ENCODE assay signal across 34 mouse cellular contexts in genomic region chr11:69872451-69872850, GRCm38 (mm10). TPM values are rescaled to one million over a fixed set of nuclear protein-coding genes. Genes with fewer than 3 reads are reported as not detected.
"Had no signal": no experiment of that assay in that cellular context is flagged by ENCODE, and none has a peak within 500 bp of the region (broad histone marks: within the 10 kb centered on the region; RNA-seq: fewer than 3 reads in every experiment).

No protein-coding gene starts in this region.

- H3K27ac ChIP-seq: kidney, embryonic 15.5 days; left cerebral cortex, adult 2 months; liver, embryonic 14.5 days; lung, embryonic 15.5 days; midbrain, embryonic 10.5 days; midbrain, embryonic 13.5 days; neural tube, embryonic 13.5 days; stomach, postnatal 0 days had no signal

- H3K4me3 ChIP-seq: kidney, embryonic 15.5 days; left cerebral cortex, adult 2 months; lung, embryonic 15.5 days; megakaryocyte, embryonic 14.5 days; midbrain, embryonic 10.5 days; midbrain, embryonic 13.5 days; myocyte; neural tube, embryonic 13.5 days had no signal

- H3K9ac ChIP-seq: kidney, embryonic 15.5 days; liver, embryonic 14.5 days; lung, embryonic 15.5 days; midbrain, embryonic 13.5 days; neural tube, embryonic 13.5 days had no signal

- ATAC-seq: midbrain, embryonic 13.5 days; midbrain, embryonic 16.5 days had no signal

- H3K4me2 ChIP-seq: kidney, embryonic 15.5 days; lung, embryonic 15.5 days; midbrain, embryonic 13.5 days; neural tube, embryonic 13.5 days had no signal

- H3K36me3 ChIP-seq: kidney, embryonic 15.5 days; lung, embryonic 15.5 days; midbrain, embryonic 10.5 days; midbrain, embryonic 13.5 days; neural tube, embryonic 13.5 days had no signal

- DNase-seq: kidney, postnatal 10 days; kidney, postnatal 36 days; layer of hippocampus, postnatal 36 days; lung, adult 18-20 months; lung, postnatal 10 days; lung, postnatal 36 days; retina, postnatal 1 day; right cerebral cortex, postnatal 25 days; thymus, adult 2 months; thymus, postnatal 14 days; thymus, postnatal 4 days had no signal

- H3K9me3 ChIP-seq: kidney, embryonic 15.5 days; lung, embryonic 15.5 days; megakaryocyte, embryonic 14.5 days; midbrain, embryonic 10.5 days; midbrain, embryonic 13.5 days; neural tube, embryonic 13.5 days had no signal

- H3K27me3 ChIP-seq: kidney, embryonic 15.5 days; lung, embryonic 15.5 days; midbrain, embryonic 13.5 days; neural tube, embryonic 13.5 days had no signal

RNA-seq across cellular contexts. Expression of gene Tmem95, which starts 5.4 kb away (rescaled TPM):
- total RNA-seq: layer of hippocampus, adult 8-10 months; layer of hippocampus, postnatal 10 days; layer of hippocampus, postnatal 36 days; left cerebral cortex, adult 2 months; left cerebral cortex, postnatal 10 days; left cerebral cortex, postnatal 36 days; liver, adult 2 months; monocyte, adult 5-6 weeks; neutrophil, adult 5-6 weeks had no signal
- polyA plus RNA-seq: limb, embryonic 11.5 days; limb, embryonic 14.5 days; liver, adult 2 months; liver, embryonic 14.5 days; lung, embryonic 15.5 days; midbrain, embryonic 10.5 days; midbrain, embryonic 13.5 days; midbrain, embryonic 16.5 days; myocyte; neural tube, embryonic 13.5 days; small intestine, adult 2 months; spleen, adult 2 months; stomach, embryonic 14.5 days; thymus, adult 2 months had no signal

RNA-seq across cellular contexts. Expression of gene Tnk1, which starts 13.9 kb away (rescaled TPM):
- total RNA-seq: layer of hippocampus, adult 8-10 months; left cerebral cortex, postnatal 36 days; monocyte, adult 5-6 weeks; neutrophil, adult 5-6 weeks had no signal
- polyA plus RNA-seq: myocyte had no signal

RNA-seq across cellular contexts. Expression of gene Acap1, which starts 22.9 kb away (rescaled TPM):
- total RNA-seq: layer of hippocampus, postnatal 36 days; left cerebral cortex, adult 2 months had no signal
